Mouse (Mus musculus) liver, adult 2 months (tissue): ENCODE results near the gene Ncoa7.

ENCODE experiments used
- CTCF ChIP-seq: fragments of 200-500 bp; IDR thresholded peaks from 2 replicates; pipeline ENCODE4 v1.5.1; 2011; ENCODE audit warnings: low read depth, low read length, control low read depth
- POLR2A ChIP-seq: fragments of 200-500 bp; IDR thresholded peaks from 2 replicates; pipeline ENCODE4 v1.6.1; 2011; ENCODE audit warnings: low read length, control low read depth; ENCODE audit not compliant: insufficient read depth; ENCODE audit errors: extremely low read depth

DNA sequence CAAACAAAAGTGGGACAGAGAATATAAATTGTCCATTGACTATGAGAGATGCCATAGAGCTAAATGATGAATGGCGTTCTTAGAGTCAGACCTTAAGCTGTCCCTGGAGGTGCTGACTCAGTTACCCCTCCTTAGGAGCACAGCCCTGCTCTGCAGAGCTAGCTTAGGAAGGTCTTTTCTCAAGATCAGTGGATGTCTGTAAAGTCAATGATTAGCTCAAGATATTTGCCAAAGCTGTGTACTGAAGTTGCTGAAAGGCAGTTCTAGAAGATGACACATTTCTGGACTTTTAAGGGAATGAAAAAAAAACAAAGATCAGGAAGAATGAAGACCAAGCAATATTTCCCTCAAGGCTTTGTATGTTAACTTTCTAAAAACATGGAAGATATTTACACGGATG, 123.4 kb downstream of the Ncoa7 start:
- TF ChIP-seq CTCF: no peak
- no peak for TF ChIP-seq POLR2A
